Comparison of ENCODE assay signal across 29 mouse cellular contexts in genomic region chr7:55991858-55992257, GRCm38 (mm10).
"Had no signal": no experiment of that assay in that cellular context is flagged by ENCODE, and none has a peak within 500 bp of the region (broad histone marks: within the 10 kb centered on the region; RNA-seq: fewer than 3 reads in every experiment).

No protein-coding gene starts in this region.

- H3K27ac ChIP-seq: heart, embryonic 13.5 days; heart, embryonic 15.5 days; hindbrain, embryonic 10.5 days; hindbrain, embryonic 12.5 days; hindbrain, embryonic 13.5 days; hindbrain, embryonic 14.5 days; hindbrain, embryonic 15.5 days; hindbrain, postnatal 0 days; intestine, embryonic 15.5 days; kidney, embryonic 15.5 days; kidney, postnatal 0 days; layer of hippocampus, adult 2 months had no signal

- DNase-seq: heart, postnatal 10 days; heart, postnatal 14 days; heart, postnatal 36 days; heart, postnatal 4 days; kidney, adult 18-20 months; kidney, postnatal 10 days; kidney, postnatal 25 days; kidney, postnatal 36 days; kidney, postnatal 4 days; layer of hippocampus, adult 9-11 months; layer of hippocampus, postnatal 36 days had no signal

- H3K4me1 ChIP-seq: heart, embryonic 12.5 days; heart, embryonic 13.5 days; heart, embryonic 15.5 days; hindbrain, embryonic 10.5 days; hindbrain, embryonic 12.5 days; hindbrain, embryonic 13.5 days; hindbrain, embryonic 15.5 days; intestine, embryonic 15.5 days; kidney, embryonic 15.5 days had no signal

- H3K27me3 ChIP-seq: heart, embryonic 12.5 days; heart, embryonic 13.5 days; heart, embryonic 15.5 days; hindbrain, embryonic 12.5 days; hindbrain, embryonic 13.5 days; hindbrain, embryonic 15.5 days; intestine, embryonic 15.5 days; kidney, embryonic 15.5 days had no signal

- ATAC-seq: hindbrain, embryonic 16.5 days; hindbrain, postnatal 0 days; inflammation-experienced regulatory T-cells, adult 6 months; intestine, embryonic 15.5 days; intestine, embryonic 16.5 days; intestine, postnatal 0 days had no signal

- H3K4me3 ChIP-seq: heart, embryonic 12.5 days; heart, embryonic 13.5 days; heart, embryonic 15.5 days; hindbrain, embryonic 10.5 days; hindbrain, embryonic 12.5 days; hindbrain, embryonic 13.5 days; hindbrain, embryonic 15.5 days; intestine, embryonic 15.5 days; kidney, embryonic 15.5 days; layer of hippocampus, adult 2 months; left cerebral cortex, adult 2 months had no signal

- H3K9ac ChIP-seq: heart, embryonic 12.5 days; heart, embryonic 13.5 days; heart, embryonic 15.5 days; hindbrain, embryonic 12.5 days; hindbrain, embryonic 13.5 days; hindbrain, embryonic 14.5 days; hindbrain, embryonic 15.5 days; intestine, embryonic 15.5 days; kidney, embryonic 15.5 days had no signal

- H3K36me3 ChIP-seq: heart, embryonic 12.5 days; heart, embryonic 13.5 days; heart, embryonic 15.5 days; hindbrain, embryonic 12.5 days; hindbrain, embryonic 15.5 days; intestine, embryonic 15.5 days; kidney, embryonic 15.5 days had no signal
